Mouse (Mus musculus) ovary, postnatal 14 days (tissue): ENCODE results near the gene Prdm2.

Experiments used
- DNase-seq: peaks from one replicate; pipeline ENCODE4 v3.0.0; 2022; ENCODE audit warnings: low spot score

The Prdm2 gene

DNA sequence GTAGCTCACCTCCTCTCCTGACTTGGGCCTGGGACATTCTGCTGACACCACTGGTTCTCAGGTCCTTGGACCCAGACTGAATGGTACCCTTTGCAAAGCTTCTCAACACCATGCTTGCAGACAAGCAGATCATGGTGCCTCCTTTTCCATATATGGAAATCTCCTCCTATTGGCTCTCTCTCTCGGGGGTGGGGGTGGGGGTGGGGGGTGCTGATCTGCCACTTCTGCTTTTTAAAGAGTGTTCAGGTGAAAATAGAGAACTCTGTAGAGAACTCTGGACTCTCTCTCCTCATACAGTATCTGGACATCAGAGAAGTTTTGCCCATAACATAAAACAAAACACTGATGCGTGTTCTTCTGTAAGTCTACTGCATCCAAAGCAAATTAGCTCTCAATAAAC lies 106.2 kb downstream of the Prdm2 start:
- no peak for DNase-seq

DNA sequence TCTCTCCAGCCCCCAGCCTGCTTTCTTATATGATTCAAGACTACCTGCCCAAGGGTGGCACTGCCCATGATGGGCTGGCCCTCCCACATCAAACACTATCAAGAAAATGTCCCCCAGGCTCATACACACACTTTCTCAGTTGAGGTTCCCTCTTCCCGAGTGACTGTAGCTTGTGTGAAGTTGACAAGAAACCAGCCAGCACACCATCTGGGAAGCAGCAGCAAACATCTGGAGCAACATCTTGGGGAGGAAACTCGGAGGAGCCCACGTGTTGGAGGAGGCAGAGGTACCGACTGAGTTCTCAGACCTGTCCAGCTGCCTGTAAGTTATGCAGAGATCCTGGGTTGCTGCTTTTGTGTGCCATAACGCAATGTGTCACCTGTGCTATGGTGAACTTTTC lies 108.1 kb downstream of the Prdm2 start:
- DNase-seq, result no peak

DNA sequence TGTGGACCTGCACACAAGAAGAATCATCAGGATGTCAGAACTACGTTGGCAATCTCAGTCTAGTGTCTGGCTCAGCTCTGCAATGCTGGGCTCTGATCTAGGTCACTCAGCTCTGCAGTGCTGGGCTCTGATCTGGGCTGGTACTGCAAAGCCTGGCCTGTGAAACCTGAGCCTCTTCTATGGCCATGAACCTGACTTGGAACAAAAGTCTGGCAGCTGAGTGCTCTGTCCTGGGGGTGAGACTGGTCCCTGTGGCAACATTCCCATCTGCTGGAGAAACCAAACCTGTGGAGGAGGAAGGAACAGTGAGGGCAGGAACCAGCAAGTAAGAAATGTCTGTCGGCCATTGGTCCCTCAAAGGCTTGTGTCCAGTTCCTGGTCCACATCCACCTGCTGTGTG lies 109.0 kb downstream of the Prdm2 start:
- no peak for DNase-seq

DNA sequence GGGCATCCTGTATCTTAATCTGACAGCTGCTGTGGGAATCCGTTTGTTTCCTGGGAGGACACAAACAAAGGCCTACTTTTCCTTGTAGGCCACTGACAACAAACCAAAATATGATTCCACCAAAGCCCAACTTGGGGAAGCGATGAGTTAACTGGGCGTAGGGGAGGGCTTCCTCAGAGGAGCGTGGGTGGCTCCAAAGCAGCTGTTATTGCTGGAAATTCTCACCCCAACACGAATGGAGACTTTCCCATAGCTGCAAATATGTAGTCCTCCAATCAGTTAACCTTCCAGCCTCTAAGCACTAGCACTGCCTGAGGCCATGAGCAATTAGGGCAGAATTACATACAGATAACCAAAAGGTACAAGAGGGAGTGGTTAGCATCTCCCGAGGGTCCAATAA lies 112.6 kb downstream of the Prdm2 start:
- DNase-seq, result no peak

DNA sequence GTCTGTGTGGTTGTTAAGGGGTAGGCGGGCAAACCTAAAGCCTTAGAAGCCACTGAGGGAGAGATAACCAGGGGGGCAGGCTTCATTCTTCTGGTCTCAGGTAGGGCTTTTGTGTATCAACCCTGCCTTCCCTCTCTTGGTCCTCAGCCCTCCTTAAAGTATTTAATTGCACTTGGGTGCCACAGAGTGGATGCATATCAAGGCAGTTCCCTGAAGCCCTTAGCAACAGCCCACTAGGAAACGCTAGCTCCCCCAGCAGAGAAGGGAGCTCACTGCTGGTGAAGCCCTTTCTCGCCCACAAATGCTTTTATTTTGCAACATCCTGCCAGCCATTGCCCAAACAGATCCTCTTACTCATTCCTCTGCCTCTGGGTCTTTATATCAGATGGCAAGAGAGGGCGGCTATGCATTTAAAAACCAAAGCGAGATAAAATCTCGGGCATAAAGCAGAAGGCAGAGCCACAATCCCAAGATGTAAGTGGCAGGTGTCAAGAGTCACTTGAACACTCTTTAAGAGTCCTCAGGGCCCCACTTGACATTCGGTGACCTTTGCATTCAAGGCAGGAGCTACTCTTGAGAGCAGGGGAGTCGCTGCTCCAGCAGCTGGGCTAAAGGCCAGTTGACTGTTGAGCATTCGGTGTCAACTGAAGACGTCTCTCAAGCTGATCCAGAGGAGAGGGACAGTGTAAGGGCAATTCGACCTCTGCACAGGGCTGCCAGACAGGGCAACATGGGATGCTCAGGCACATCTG lies 113.3 kb downstream of the Prdm2 start:
- DNase-seq, result no peak

DNA sequence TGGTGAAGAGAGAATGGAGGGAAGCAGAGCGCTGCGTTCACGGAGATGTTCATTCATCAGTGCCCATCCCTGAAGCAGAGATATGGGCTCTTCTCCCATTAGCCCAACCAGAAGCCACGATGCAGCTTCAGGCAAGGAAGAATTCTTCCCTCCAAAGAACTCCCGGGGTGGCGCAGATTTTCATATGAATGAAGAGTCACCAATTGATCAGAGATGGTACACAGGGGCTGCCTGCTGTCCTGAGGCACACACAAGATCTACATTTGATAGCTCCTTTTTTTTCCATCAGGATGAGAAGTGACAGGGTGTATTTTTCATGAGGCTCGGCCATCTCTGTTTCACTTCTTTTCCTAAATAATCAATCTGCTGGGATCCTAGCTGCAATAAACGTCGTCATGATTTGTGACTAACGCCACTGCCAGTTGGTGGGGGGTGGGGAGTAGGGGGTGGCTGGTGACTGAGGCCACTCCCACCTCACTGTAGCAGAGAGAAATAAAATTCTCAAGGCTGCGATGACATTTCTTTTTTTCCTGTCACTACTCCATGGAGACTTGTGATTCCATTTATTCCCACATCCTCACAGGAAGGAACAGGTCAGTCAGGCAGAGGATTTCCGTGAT lies 120.6 kb downstream of the Prdm2 start:
- DNase-seq, result no peak

DNA sequence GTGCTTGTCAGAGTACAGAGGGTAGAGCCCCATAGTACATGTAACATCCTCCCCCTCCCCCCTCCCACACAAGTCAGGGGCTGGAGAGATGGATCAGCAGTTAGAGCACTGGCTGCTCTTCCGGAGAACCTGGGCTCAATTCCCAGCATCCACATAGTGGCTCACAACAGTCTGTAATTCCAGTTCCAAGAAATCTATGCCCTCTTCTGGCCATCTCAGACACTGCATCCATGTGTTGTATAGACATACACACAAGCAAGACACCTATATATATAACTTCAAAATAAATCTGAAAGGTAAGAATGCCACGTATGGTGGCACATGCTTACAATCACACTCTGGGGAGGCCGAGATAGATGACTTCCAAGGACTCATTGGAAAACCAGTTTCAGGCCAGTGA lies 122.2 kb downstream of the Prdm2 start:
- DNase-seq, result no peak

DNA sequence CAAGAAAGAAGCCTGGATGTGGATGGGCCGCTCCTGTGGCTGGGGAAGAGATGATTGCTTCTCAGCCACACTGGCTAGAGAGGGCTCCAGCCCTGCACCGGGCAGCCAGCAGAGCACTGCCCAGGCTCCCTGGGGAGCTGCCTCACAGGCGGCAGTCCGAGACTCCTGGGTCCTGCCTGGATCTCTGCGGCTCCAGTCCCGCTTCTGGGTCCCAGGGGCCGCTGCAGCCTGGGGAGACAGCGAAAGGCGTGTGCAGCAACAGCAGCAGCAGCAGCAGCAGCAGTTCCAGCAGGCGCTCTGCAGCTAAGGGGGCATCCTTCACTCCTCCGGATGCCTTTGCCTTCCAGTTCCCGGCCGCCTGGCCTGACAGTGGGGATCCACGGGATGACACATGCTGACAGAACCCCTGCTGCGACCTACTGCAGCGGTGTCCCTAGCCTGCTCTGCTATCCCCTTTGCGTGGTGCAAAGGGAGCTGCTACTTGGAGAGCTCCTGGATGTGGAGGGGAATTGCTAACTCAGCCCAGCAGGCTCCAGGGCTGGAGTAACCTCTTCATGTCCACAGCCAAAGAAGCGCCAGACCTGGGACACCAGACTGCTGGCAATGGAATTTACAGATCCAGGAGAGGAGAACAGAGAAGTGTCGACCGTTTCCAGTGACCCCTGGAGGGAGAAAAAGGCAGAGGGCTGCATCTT lies 138.6 kb downstream of the Prdm2 start:
- peak; percentile 11 for DNase-seq

DNA sequence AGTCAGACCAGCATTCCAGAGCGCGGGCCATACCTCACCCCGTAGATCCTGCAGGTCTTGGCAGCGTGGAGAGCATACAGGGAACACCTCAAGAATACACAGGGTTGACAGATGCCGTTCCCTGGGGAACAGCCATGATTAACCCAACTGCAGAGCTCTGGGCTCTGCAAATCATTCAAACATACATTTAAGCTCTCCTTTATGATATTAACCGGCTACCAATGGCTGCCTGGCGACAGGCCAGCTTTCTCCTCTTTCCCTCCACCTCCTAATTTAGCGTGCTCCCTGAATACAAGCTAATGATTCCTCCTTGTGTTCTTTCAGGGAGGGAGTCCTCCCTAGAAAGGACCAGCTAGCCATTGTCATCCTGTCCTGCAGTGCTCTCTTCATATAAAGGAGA lies 141.0 kb downstream of the Prdm2 start:
- no peak for DNase-seq

DNA sequence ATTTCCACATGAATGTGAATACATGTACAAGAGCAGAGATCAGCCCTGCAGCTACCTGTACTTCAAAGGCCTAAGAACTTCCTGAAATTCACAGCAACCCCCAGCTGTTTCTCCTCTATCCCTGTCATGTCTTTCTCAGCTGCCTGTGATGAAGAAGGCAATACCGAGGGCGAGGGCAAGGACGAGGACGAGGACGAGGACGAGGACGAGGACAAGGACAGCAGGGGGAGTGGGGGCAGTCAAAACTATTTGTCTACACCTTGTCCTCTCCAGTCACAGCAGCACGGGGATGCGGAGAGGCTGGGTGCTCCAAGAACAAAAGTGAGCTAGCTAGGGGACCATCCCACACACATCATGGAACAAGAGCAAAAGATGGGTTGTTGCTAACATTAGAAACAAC lies 145.8 kb downstream of the Prdm2 start:
- no peak for DNase-seq

DNA sequence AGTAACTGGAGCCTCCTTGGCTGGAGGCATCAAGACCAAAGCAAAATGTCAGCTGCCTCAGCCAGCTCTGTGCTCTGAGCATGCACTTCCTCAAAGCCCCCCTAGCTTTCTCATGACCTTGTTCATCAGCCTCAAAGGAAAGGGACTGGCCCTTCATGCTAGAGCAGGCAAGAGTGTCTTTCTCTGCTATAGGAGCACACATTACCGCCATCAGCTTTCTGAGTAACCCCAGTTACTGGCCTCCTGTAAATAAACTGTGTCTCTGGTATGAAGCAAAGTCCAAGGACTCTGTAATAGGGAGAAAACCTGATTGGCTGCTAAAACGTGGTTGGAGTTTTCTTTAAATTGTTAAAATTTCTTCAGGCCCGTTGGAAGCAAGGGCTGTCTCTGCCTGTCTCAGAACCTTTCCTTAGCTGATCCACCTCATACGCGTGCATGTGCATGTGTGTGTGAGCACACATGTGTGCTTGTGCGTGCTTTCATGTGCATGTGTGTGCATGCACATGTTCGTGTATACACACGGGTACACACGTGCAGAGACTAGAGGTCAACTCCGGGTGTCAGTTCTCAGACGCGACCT lies 153.9 kb downstream of the Prdm2 start:
- no peak for DNase-seq
